Mouse (Mus musculus) frontal cortex, postnatal 10 days (tissue): ENCODE results near the gene Zfp940.
"Not testable (repeated sequence)": the region's sequence is repeated elsewhere in the genome, so short reads cannot be mapped to it uniquely, and the experiment has no call there.

Experiments used
- DNase-seq, 2 experiments: peaks; one replicate each; pipeline ENCODE4 v3.0.0; 2022; ENCODE audit warnings: low spot score in 2 of 2, mixed read lengths in 1 of 2

The Zfp940 gene

DNA sequence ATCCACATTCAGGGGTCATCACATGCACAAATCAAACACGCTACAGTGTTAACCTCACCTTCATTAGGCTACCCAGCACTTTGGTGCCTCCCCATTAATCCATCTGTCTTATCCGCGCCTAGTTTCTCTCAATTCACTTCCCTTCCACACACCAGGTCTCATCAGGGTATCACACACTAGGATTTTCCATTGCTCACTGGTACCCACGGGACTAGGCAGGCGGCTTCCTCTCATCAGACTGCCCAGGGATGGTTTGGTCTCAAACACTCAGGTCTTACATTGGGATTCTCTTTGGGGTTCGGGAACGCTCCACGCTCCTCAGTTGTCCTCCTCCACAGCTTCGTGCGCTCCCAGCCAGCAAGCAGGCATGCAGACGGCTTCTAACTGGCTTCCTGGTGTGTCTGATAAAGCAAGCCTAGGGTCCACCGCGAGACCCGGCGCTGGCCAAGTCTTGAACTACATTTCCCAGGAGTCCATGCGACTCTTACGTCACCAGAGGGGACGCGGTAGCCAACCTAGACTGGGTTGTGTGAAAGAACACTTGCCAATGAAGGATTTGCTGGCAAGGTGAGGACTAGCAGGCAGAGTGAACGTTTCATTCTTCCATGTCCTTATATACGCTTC, at the start of gene Zfp940:
Gene Zfp940 (minus strand): TSS at position 451 of the 624 bp plus-strand sequence.
- DNase-seq: peak; percentile 83 to 86

GRCm38 (mm10) chr7:29898351-29898750, 44.9 kb upstream of the Zfp940 start:
- no peak for DNase-seq

DNA sequence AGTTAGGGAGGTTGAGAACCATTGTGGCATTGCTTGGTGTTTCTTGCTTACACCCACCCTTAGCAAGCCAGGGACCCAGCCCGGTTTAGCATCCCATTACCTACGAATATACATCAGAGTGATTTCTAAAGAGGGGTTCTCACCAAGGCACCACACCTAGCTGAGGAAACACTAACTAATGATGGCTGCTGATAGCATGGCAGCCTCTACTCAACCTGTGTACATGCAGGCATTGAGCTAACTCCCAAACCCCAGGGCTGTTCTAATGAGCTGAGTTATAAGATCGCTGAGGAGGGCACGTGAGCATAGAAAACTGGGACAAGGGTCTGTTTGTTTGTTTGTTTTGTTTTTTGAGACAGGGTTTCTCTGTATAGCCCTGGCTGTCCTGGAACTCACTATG, 39.3 kb upstream of the Zfp940 start:
- no peak for DNase-seq

- no peak for DNase-seq
Measured at GRCm38 (mm10) chr7:29890501-29890900, 37.0 kb upstream of the Zfp940 start.

DNA sequence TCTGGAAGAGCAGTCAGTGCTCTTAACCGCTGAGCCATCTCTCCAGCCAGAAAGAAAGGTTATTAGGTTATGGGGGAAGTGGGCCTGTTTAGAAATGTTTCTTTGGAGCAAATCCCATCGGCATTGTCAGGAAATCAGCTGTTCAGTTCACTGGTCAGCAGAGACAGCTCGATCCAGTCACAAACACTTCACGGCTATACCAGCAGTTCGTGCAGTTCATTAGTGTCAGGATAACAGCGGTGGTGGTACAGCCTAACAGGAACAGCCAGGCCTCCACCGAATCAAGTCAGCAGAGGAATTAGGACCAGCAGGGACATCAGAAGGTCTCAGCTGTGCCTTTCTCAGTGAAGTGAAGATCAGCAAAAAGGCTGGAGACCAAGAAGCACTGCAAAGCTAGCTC, 27.4 kb upstream of the Zfp940 start:
- DNase-seq: no peak

GRCm38 (mm10) chr7:29880056-29880455, 26.6 kb upstream of the Zfp940 start:
- no peak for DNase-seq

- DNase-seq: not testable (repeated sequence)
Measured at GRCm38 (mm10) chr7:29877561-29877960, 24.1 kb upstream of the Zfp940 start.

- no peak for DNase-seq
Measured at GRCm38 (mm10) chr7:29874256-29874655, 20.8 kb upstream of the Zfp940 start.

DNA sequence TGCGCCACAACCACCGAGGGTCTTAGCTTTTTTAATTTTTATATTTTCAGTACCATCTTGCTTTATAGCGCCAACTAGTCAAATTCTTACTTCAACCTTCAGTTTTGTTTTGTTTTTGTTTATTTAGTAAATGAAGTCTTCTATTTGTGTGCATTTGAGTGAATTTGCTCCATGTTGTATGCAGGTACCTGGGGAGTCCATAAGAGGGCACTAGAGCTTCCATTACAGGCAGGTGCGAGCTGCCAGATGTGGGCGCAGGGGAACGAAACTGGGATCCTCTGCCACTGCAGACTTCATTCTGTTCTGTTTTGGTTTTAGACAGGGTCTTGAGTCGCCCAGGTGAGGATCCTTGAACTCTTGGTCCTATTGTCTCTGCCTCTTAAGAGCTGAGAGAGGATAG, 8.2 kb upstream of the Zfp940 start:
- no peak for DNase-seq

DNA sequence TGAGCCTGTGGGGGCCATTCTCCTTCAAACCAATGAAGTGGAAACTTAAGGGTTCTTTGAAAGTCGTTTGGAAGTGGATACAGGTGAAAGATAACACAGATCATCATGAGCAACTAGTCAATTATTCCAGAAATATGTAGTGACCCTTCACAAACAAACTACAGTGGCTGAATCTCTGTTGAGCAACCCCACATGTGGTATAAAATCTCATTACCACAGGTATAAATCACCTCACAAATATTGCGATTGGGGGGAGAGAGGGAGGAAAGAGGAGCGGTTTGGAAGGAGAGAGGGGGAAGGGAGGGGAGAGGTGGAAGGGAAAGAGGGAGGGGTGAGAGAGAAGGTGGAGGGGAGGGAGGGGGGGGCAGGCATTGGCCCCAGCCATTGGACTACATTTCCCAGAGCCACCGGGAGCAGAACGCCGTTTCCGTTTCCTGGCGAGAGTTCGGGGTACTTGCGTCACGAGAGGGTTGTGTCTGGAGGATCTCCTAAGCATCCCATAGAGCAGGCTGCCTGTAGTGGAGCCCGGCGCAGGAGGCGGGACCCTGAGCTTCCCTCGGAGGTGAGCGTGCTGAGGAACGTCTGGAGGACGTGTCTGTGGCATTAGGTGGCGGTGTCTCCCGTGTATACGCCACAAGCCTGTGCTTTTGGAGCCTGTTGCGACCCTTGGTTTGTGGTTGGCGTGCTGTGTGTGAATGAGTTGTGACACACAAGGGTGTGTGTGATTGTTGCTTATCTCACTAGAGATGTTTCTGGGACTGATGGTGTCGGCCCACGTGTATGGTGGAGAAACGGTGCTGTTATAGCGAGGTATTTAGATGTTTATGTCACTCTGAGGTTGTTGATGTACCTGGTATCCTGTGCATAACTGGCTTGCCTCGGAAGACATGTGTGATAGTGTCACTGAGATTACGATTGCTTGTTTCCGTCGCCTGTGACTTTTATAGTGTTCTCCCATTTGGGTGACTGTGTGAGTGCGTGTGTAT, 6.4 kb upstream of the Zfp940 start, which contains the start of gene Zfp420:
Gene Zfp420 (plus strand): TSS at position 448 of the 986 bp plus-strand sequence.
- peak; percentile 80 to 88 for DNase-seq

DNA sequence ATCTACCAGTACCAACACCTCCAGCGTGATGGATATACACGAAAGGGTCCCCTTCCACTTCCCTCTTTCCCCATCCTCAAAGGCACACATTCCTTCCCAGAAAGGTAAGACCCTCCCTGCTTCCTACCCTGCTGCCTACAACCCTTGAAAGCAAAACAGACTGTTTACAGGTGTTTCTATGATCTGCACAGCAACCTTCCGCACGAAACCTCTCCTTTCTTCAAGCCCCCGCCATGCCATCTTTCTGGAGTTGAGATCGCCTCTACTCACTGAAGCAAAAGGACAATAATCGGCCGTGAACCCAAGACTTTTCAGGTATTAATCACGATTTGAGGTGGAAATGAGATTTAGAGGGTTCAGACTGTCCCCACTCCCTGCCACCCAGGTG, 644 bp downstream of the Zfp940 start:
- no peak for DNase-seq

DNA sequence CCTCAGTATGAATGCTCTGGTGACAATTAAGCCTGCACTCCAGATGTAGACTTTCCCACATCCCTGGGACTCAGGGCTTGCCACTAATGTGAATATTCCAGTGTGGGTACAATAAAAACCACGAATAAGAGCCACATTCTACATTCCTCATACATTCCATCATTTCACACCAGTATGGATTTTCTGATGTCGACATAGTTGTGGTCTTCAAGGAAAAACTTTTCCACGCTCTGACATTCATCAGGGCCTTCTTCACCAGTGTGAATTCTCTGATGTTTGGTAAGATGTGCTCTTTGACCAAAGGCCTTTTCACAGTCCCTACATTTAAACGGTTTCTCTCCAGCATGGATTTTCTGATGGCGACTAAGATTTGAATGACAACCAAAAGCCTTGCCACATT, 8.9 kb downstream of the Zfp940 start:
- no peak for DNase-seq

DNA sequence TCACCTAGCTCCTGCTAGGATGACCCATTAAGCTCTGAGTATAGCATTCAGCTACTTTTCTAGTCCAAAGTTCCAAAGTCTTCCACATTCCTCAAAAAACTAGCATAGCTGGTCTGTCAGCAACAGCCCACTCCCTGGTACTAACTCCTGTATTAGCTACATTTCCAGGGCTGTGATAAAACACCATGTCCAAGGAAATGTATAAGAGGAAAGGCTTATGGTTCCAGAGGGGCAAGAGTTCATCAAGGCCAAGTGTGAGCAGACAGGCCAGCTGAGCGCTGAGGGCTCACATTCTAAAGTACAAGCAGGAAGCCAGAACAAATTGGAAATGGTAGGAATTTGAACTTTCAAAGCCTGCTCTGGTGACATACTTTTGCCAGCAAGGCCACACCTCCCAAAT, 11.4 kb downstream of the Zfp940 start:
- DNase-seq: no peak

DNA sequence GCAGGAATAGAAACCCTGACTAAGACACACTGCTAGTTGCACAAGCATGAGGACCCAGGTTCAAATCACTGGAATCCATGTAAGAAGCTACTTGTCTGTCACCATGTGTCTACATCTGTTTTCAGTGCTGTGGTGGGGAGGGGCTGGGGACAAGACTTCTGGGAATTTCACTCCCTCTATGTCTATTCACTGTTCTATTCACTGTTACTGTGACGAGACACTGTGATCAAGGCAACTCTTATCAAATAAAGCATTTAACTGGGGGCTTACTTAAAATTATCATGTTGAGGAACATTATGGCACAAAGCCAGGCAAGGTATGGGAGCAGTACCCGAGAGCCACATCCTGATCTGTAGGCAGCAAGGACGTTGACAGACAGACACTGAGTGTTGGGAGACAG, 14.2 kb downstream of the Zfp940 start:
- DNase-seq: no peak

DNA sequence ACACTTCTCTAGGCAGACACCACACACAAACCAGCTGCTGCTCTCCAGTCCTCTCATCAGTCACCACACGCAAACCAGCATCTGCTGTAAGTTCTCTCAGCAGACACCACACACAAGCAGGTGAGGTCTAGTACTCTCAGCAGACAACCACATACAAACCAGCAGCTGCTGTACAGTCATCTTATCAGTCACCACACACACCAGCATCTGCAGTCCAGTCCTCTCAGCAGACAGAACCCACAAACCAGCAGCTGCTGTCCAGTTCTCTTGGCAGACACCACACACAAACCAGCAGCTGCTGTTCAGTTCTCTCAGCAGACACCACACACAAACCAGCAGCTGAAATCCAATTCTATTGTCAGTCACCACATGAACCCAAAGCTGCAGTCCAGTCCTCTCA, 16.7 kb downstream of the Zfp940 start:
- DNase-seq: no peak

- DNase-seq: no peak
Measured at GRCm38 (mm10) chr7:29829804-29830203, 23.7 kb downstream of the Zfp940 start.

DNA sequence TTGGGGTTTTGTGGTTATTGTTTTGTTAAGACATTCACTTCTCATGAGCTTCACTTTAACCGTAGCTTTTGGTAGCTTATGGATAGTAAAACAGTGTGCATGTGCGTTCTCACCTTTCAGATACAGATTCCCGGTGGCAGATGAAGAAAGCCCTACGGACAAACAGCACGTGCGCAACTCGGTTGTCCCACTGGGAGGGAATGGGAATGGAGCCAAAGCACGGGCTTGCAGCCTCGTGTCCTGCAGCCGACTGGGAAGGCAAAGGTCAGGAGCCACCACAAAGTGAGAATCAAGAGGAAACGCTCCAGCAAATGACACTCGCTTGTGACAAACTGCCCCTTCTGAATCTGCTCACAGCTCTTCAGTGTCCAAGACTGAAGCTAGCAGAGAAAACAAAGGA, 25.5 kb downstream of the Zfp940 start:
- DNase-seq: no peak

- DNase-seq: peak; percentile 38 to 69
Measured at GRCm38 (mm10) chr7:29818619-29819254, 34.7 kb downstream of the Zfp940 start.

- peak; percentile 86 to 87 for DNase-seq
Measured at GRCm38 (mm10) chr7:29815910-29816429, 37.5 kb downstream of the Zfp940 start, which contains the start of gene Zfp790. Zfp790 (plus strand) TSS chr7:29816114.

DNA sequence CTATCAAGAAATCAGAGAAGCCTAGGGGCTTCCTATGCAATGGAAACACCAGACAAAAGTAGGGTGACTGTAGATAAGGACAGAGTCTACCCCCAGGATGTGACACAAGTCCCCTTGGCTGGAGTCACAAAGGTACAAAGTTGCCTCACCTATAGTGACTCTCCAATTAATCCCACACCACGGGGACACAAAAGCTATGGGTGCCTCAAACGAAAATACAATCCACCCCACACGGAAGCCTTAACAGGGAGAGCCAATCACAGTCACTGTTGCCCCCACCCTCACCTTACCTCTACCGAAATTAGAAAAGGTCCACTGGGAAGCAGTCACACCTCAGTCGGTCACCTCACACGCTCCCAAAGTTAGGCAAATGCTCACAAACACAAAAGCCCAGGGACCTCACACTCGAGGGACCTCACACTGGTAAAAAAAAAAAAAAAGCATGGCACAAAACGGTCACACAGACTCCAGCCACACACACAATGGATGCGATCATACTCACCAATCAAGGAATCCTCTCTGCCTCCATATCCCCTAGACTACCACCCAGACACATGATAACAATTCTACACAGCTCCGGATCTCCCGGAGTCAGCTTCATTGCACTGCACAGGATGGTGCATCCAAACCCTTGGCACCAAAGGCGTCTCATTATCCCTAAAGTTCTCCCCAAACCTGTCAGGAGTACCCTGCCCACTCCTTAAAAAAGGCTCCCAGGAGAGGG, 38.2 kb downstream of the Zfp940 start:
- no peak for DNase-seq

- no peak for DNase-seq
Measured at GRCm38 (mm10) chr7:29814381-29814780, 39.1 kb downstream of the Zfp940 start.
